Mouse (Mus musculus) ES-CJ7 (cell line): ENCODE measurements around the gene Map3k19.

Experiments used
- DNase-seq: peaks from one replicate; pipeline ENCODE4 v3.0.0; 2011; ENCODE audit warnings: low read depth, low spot score

The Map3k19 gene

GRCm38 (mm10) chr1:127802916-127803315 lies 51.9 kb downstream of the Map3k19 start:
- DNase-seq = peak; percentile 29

GRCm38 (mm10) chr1:127796752-127797151 lies 58.1 kb downstream of the Map3k19 start:
- no peak for DNase-seq

GRCm38 (mm10) chr1:127796341-127796740 lies 58.5 kb downstream of the Map3k19 start:
- DNase-seq = no peak

GRCm38 (mm10) chr1:127795087-127795769 lies 59.6 kb downstream of the Map3k19 start:
- no peak for DNase-seq

GRCm38 (mm10) chr1:127793459-127793858 lies 61.4 kb downstream of the Map3k19 start:
- DNase-seq = no peak

- no peak for DNase-seq
Observed at GRCm38 (mm10) chr1:127788943-127789342, 65.9 kb downstream of the Map3k19 start.

GRCm38 (mm10) chr1:127785882-127786281 lies 68.9 kb downstream of the Map3k19 start:
- no peak for DNase-seq

GRCm38 (mm10) chr1:127783862-127784261 lies 71.0 kb downstream of the Map3k19 start:
- no peak for DNase-seq

GRCm38 (mm10) chr1:127780849-127781248 lies 74.0 kb downstream of the Map3k19 start:
- DNase-seq = no peak

- no peak for DNase-seq
Observed at GRCm38 (mm10) chr1:127780142-127780541, 74.7 kb downstream of the Map3k19 start.

GRCm38 (mm10) chr1:127778611-127779010 lies 76.2 kb downstream of the Map3k19 start:
- DNase-seq = no peak

- no peak for DNase-seq
Observed at GRCm38 (mm10) chr1:127776246-127776645, 78.6 kb downstream of the Map3k19 start.

- no peak for DNase-seq
Observed at GRCm38 (mm10) chr1:127775206-127775720, 79.6 kb downstream of the Map3k19 start.

GRCm38 (mm10) chr1:127774501-127774880 lies 80.3 kb downstream of the Map3k19 start:
- peak; percentile 31 for DNase-seq

GRCm38 (mm10) chr1:127773803-127774500 lies 80.9 kb downstream of the Map3k19 start, which contains the start of gene Ccnt2:
Gene Ccnt2, plus strand, starts transcription at chr1:127774164.
- peak; percentile 100 for DNase-seq

GRCm38 (mm10) chr1:127773198-127773802 lies 81.5 kb downstream of the Map3k19 start:
- DNase-seq = peak; percentile 46

- no peak for DNase-seq
Observed at GRCm38 (mm10) chr1:127766741-127767140, 88.1 kb downstream of the Map3k19 start.

- DNase-seq = peak; percentile 51
Observed at GRCm38 (mm10) chr1:127765468-127765867, 89.4 kb downstream of the Map3k19 start.
